ENCODE assay signal across 8 mouse cellular contexts in genomic region chr3:89394006-89394893, GRCm38 (mm10). TPM values are rescaled to one million over a fixed set of nuclear protein-coding genes. Genes with fewer than 3 reads are reported as not detected.
DNase-seq lines count a peak whose midpoint lies in the region; ATAC-seq lines count a peak whose summit lies in the region.

TSS of gene Zbtb7b (minus strand) at chr3:89394776.

- peak within 1 kb of the TSS; percentile 88 for H3K27ac ChIP-seq in midbrain, embryonic 10.5 days (replicated peaks)

- peaks cover 69% of the 10 kb centered on the region for H3K4me1 ChIP-seq in midbrain, embryonic 10.5 days

- no peaks in the 10 kb centered on the region for H3K9me3 ChIP-seq in midbrain, embryonic 10.5 days (replicated peaks)

- H3K4me3 ChIP-seq in midbrain, embryonic 10.5 days = peak within 1 kb of the TSS; percentile 61

- DNase-seq in spleen, adult 12 weeks (ENCODE audit: low spot score) = peak; percentile 46
- no peak for DNase-seq in spleen, postnatal 14 days (ENCODE audit: low spot score in 2 of 2)
- DNase-seq in gastrocnemius, postnatal 14 days = peak; percentile 86
- DNase-seq in induced T-regulatory cell, adult 2 months (ENCODE audit: low read depth) = peak; percentile 80
- DNase-seq in left cerebral cortex, postnatal 4 days = peak; percentile 76
- DNase-seq in midbrain, embryonic 10.5 days (ENCODE audit: low spot score) = peak; percentile 70
- DNase-seq in skeletal muscle tissue, adult 2 months (ENCODE audit: low read depth, low spot score) = peak; percentile 87

- peaks cover 49% of the 10 kb centered on the region for H3K27me3 ChIP-seq in midbrain, embryonic 10.5 days (ENCODE audit: low read depth, poor library complexity, severe bottlenecking)

- no peaks in the 10 kb centered on the region for H3K36me3 ChIP-seq in midbrain, embryonic 10.5 days

- ATAC-seq in common myeloid progenitor, adult 5-6 weeks (replicated peaks; ENCODE audit: low read depth, poor library complexity, severe bottlenecking) = peak; percentile 62

- WGBS in midbrain, embryonic 10.5 days = 0% methylated on average over 41 of the region's 42 CpGs

- intact Hi-C loops in gastrocnemius, postnatal 14 days (cut with DNase I; ENCODE audit: low total_unique reads) = no loop called here
- intact Hi-C loops in left cerebral cortex, postnatal 4 days (cut with DNase I) = no loop called here

RNA-seq across cellular contexts. Expression of gene Zbtb7b, which starts in this region (rescaled TPM):
- total RNA-seq in common myeloid progenitor, adult 5-6 weeks (2017) = 5.0 and 5.3 TPM in 2 replicates
- 10 to 100 TPM; 18.4 to 24.0 TPM for total RNA-seq in gastrocnemius, postnatal 14 days (2021)
- total RNA-seq in left cerebral cortex, postnatal 4 days (2021) = 1 to 10 TPM; 3.3 to 3.8 TPM
- polyA plus RNA-seq in midbrain, embryonic 10.5 days (2016; fragmentation: Nextera tagmentation; extraction: Ambion mirVana) = 0.39 and 0.83 TPM in 2 replicates

Comparison
In these comparisons a context has a peak if more than half of its experiments do, and no peak if none do; other contexts are left out.
1. DNase-seq: peak in spleen, adult 12 weeks (single experiment), gastrocnemius, postnatal 14 days (single experiment), induced T-regulatory cell, adult 2 months (single experiment), left cerebral cortex, postnatal 4 days (single experiment) and skeletal muscle tissue, adult 2 months (single experiment); none in spleen, postnatal 14 days (0 of 2).
2. Peak in DNase-seq, H3K4me3 ChIP-seq and H3K27ac ChIP-seq in midbrain, embryonic 10.5 days; RNA of the gene not detected or under 1 TPM.